Mouse (Mus musculus) gastrocnemius, postnatal 25 days (tissue): ENCODE data around the gene Fes. TPM values are rescaled to one million over a fixed set of nuclear protein-coding genes. Genes with fewer than 3 reads are reported as not detected.
A peak's percentile ranks its signal among the peaks of the same experiment; 100 is the strongest.
"Not testable (repeated sequence)": the region's sequence is repeated elsewhere in the genome, so short reads cannot be mapped to it uniquely, and the experiment has no call there.

ENCODE experiments used
- DNase-seq: peaks from one replicate; pipeline ENCODE4 v3.0.0; 2022
- total RNA-seq, 2 experiments: library from RNA; stranded (reverse); gene quantifications; 1 replicate in 1 of 2; 2 replicates in 1 of 2; pipeline ENCODE4 v1.2.3; 2021

The Fes gene
- total RNA-seq, 2 experiments from 2014 or later, result 3.3 to 3.4 TPM

GRCm38 (mm10) chr7:80404101-80404894 is 16.6 kb upstream of the Fes start:
- DNase-seq, result no peak

- peak; percentile 89 for DNase-seq
These were observed 15.8 kb upstream of the Fes start for GRCm38 (mm10) chr7:80403551-80403950.

- peak; percentile 71 for DNase-seq
These were observed 15.0 kb upstream of the Fes start for GRCm38 (mm10) chr7:80402651-80403321.

GRCm38 (mm10) chr7:80401860-80402641 is 14.3 kb upstream of the Fes start:
- peak; percentile 52 for DNase-seq

GRCm38 (mm10) chr7:80401041-80401859 is 13.5 kb upstream of the Fes start:
- DNase-seq, result no peak

GRCm38 (mm10) chr7:80400571-80400970 is 12.8 kb upstream of the Fes start:
- no peak for DNase-seq

GRCm38 (mm10) chr7:80400099-80400498 is 12.4 kb upstream of the Fes start:
- peak; percentile 63 for DNase-seq

GRCm38 (mm10) chr7:80398654-80399444 is 11.1 kb upstream of the Fes start:
- no peak for DNase-seq

- no peak for DNase-seq
These were observed 10.2 kb upstream of the Fes start for GRCm38 (mm10) chr7:80397986-80398385.

- DNase-seq, result not testable (repeated sequence)
These were observed 8.7 kb upstream of the Fes start for GRCm38 (mm10) chr7:80396427-80396826.

- no peak for DNase-seq
These were observed 6.9 kb upstream of the Fes start for GRCm38 (mm10) chr7:80394600-80394999.

- no peak for DNase-seq
These were observed 4.4 kb upstream of the Fes start for GRCm38 (mm10) chr7:80392119-80392518.

- DNase-seq, result no peak
These were observed 613 bp downstream of the Fes start for GRCm38 (mm10) chr7:80387033-80387632.

- peak; percentile 80 for DNase-seq
These were observed 1.4 kb downstream of the Fes start for GRCm38 (mm10) chr7:80386235-80386930.

- DNase-seq, result no peak
These were observed 4.8 kb downstream of the Fes start for GRCm38 (mm10) chr7:80382919-80383318.

- no peak for DNase-seq
These were observed 8.2 kb downstream of the Fes start for GRCm38 (mm10) chr7:80379531-80379930.

- no peak for DNase-seq
These were observed 10.3 kb downstream of the Fes start for GRCm38 (mm10) chr7:80377471-80377870.

- DNase-seq, result no peak
These were observed 11.6 kb downstream of the Fes start for GRCm38 (mm10) chr7:80376192-80376591.

GRCm38 (mm10) chr7:80375376-80376039 is 12.2 kb downstream of the Fes start:
- DNase-seq, result no peak
